Mouse (Mus musculus): ENCODE measurements at regions not wholly inside any gene's neighbourhood (a gene's known extent, or its start where the extent isn't known, plus 50 kb on each side); places are given as distances from the start of the nearest gene placed in this dataset.
A peak's percentile ranks its signal among the peaks of the same experiment; 100 is the strongest.
"Not testable (repeated sequence)": the region's sequence is repeated elsewhere in the genome, so short reads cannot be mapped to it uniquely, and the experiment has no call there.

GRCm38 (mm10) chr7:137674596-137674995, 237.2 kb downstream of the Glrx3 start:
- 67% methylated on average over 1 of the region's 1 CpGs for WGBS
- Histone ChIP-seq H3K9me3 (replicated peaks; ENCODE audit: control insufficient read depth, low read length) (no peaks in the 10 kb centered on the region), H3K36me3 (ENCODE audit: control insufficient read depth, insufficient read depth, low read length) (no peaks in the 10 kb centered on the region), H3K27ac (ENCODE audit: low read length) (no peak overlapping the region), H3K4me1 (ENCODE audit: control insufficient read depth, insufficient read depth, low read length) (no peaks in the 10 kb centered on the region), H3K4me3 (replicated peaks; ENCODE audit: low read length) (no peak overlapping the region), H3K4me2 (ENCODE audit: low read depth, low read length) (no peak overlapping the region), H3K9ac (ENCODE audit: low read length) (no peak overlapping the region), H3K27me3 (ENCODE audit: control insufficient read depth, insufficient read depth, low read length) (no peaks in the 10 kb centered on the region)
- ATAC-seq (ENCODE audit: insufficient read depth, low FRiP score) = no peak

DNA sequence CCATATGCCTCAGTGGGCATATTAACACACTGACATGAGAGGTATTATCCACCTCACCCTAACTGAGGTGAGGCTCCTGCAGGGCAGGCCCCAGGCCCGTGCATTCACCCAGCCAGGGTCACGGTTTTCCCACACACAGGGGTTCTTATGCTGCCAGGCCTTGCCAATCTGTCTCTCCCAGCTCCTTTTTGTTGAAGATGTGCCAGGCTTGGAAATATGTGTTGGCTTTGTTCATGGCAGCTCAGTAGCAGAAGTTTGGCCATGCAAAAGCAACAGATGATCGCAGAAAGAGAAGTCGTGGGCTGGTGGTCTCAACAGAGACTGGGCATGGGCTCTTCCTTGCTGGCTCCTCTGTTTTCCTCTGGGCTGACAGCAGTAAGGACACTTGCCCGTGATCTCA, 238.0 kb downstream of the Glrx3 start:
- Histone ChIP-seq H3K36me3 (ENCODE audit: control insufficient read depth, insufficient read depth, low read length) (no peaks in the 10 kb centered on the region), H3K27ac (ENCODE audit: low read length) (no peak overlapping the region), H3K4me1 (ENCODE audit: control insufficient read depth, insufficient read depth, low read length) (no peaks in the 10 kb centered on the region), H3K27me3 (ENCODE audit: control insufficient read depth, insufficient read depth, low read length) (no peaks in the 10 kb centered on the region), H3K9ac (ENCODE audit: low read length) (no peak overlapping the region), H3K4me2 (ENCODE audit: low read depth, low read length) (no peak overlapping the region), H3K4me3 (replicated peaks; ENCODE audit: low read length) (no peak overlapping the region), H3K9me3 (replicated peaks; ENCODE audit: control insufficient read depth, low read length) (no peaks in the 10 kb centered on the region)
- no peak for ATAC-seq (ENCODE audit: insufficient read depth, low FRiP score)
- 83% methylated on average over 5 of the region's 5 CpGs for WGBS

DNA sequence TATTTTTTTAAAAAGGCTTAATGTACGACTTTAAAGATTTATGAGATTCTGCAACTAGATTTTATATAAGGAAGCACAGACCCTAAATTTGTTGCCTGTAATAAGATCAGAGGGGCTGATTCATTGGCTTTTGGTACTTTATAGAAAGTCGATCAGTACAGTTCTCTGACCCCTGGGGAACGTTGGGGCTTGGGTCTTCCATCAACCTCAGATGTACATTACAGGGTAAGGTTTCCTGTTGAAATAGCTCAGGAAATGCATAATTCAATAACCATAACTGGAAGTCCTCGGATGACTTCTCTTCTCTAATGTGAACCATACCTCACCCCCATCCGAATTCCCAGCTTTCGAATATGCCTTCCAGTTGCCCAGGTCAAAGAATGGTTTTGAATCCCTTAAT, 247.4 kb downstream of the Glrx3 start:
- Histone ChIP-seq H3K27me3 (ENCODE audit: control insufficient read depth, insufficient read depth, low read length) (no peaks in the 10 kb centered on the region), H3K4me1 (ENCODE audit: control insufficient read depth, insufficient read depth, low read length) (no peaks in the 10 kb centered on the region), H3K4me3 (replicated peaks; ENCODE audit: low read length) (no peak overlapping the region), H3K9ac (ENCODE audit: low read length) (no peak overlapping the region), H3K9me3 (replicated peaks; ENCODE audit: control insufficient read depth, low read length) (no peaks in the 10 kb centered on the region), H3K27ac (ENCODE audit: low read length) (no peak overlapping the region), H3K36me3 (ENCODE audit: control insufficient read depth, insufficient read depth, low read length) (no peaks in the 10 kb centered on the region), H3K4me2 (ENCODE audit: low read depth, low read length) (no peak overlapping the region)
- 66% methylated on average over 6 of the region's 6 CpGs for WGBS
- ATAC-seq (ENCODE audit: insufficient read depth, low FRiP score) = no peak

- Histone ChIP-seq H3K27me3 (ENCODE audit: control insufficient read depth, insufficient read depth, low read length) (no peaks in the 10 kb centered on the region), H3K36me3 (ENCODE audit: control insufficient read depth, insufficient read depth, low read length) (no peaks in the 10 kb centered on the region), H3K4me2 (ENCODE audit: low read depth, low read length) (no peak overlapping the region), H3K9ac (ENCODE audit: low read length) (no peak overlapping the region), H3K27ac (ENCODE audit: low read length) (no peak overlapping the region), H3K4me1 (ENCODE audit: control insufficient read depth, insufficient read depth, low read length) (no peaks in the 10 kb centered on the region), H3K9me3 (replicated peaks; ENCODE audit: control insufficient read depth, low read length) (no peaks in the 10 kb centered on the region), H3K4me3 (replicated peaks; ENCODE audit: low read length) (no peak overlapping the region)
- no peak for ATAC-seq (ENCODE audit: insufficient read depth, low FRiP score)
- 61% methylated on average over 6 of the region's 6 CpGs for WGBS
Observed at GRCm38 (mm10) chr7:137685320-137685719, 247.9 kb downstream of the Glrx3 start.

GRCm38 (mm10) chr7:137696831-137697230, 259.4 kb downstream of the Glrx3 start:
- Histone ChIP-seq H3K4me1 (ENCODE audit: control insufficient read depth, insufficient read depth, low read length) (no peaks in the 10 kb centered on the region), H3K27ac (ENCODE audit: low read length) (no peak overlapping the region), H3K27me3 (ENCODE audit: control insufficient read depth, insufficient read depth, low read length) (no peaks in the 10 kb centered on the region), H3K36me3 (ENCODE audit: control insufficient read depth, insufficient read depth, low read length) (no peaks in the 10 kb centered on the region), H3K4me3 (replicated peaks; ENCODE audit: low read length) (no peak overlapping the region), H3K4me2 (ENCODE audit: low read depth, low read length) (no peak overlapping the region), H3K9ac (ENCODE audit: low read length) (no peak overlapping the region), H3K9me3 (replicated peaks; ENCODE audit: control insufficient read depth, low read length) (peaks cover 6% of the 10 kb centered on the region; the same call in 1 of the 2 replicates)
- no peak for ATAC-seq (ENCODE audit: insufficient read depth, low FRiP score)
- WGBS = 57% methylated on average over 5 of the region's 5 CpGs

GRCm38 (mm10) chr7:137698501-137698900, 261.1 kb downstream of the Glrx3 start:
- not testable (repeated sequence) for H3K9me3 ChIP-seq (replicated peaks; ENCODE audit: control insufficient read depth, low read length); H3K9ac ChIP-seq (ENCODE audit: low read length); H3K4me2 ChIP-seq (ENCODE audit: low read depth, low read length); H3K4me3 ChIP-seq (replicated peaks; ENCODE audit: low read length); H3K27ac ChIP-seq (ENCODE audit: low read length); H3K27me3 ChIP-seq (ENCODE audit: control insufficient read depth, insufficient read depth, low read length); H3K36me3 ChIP-seq (ENCODE audit: control insufficient read depth, insufficient read depth, low read length); H3K4me1 ChIP-seq (ENCODE audit: control insufficient read depth, insufficient read depth, low read length)
- peak; percentile 74; the same call in 1 of the 2 replicates for ATAC-seq (ENCODE audit: insufficient read depth, low FRiP score)
- WGBS = 47% methylated on average over 6 of the region's 6 CpGs

- no peak for ATAC-seq (ENCODE audit: insufficient read depth, low FRiP score)
- 47% methylated on average over 9 of the region's 9 CpGs for WGBS
Observed at GRCm38 (mm10) chr7:137712862-137713261, 275.4 kb downstream of the Glrx3 start.

DNA sequence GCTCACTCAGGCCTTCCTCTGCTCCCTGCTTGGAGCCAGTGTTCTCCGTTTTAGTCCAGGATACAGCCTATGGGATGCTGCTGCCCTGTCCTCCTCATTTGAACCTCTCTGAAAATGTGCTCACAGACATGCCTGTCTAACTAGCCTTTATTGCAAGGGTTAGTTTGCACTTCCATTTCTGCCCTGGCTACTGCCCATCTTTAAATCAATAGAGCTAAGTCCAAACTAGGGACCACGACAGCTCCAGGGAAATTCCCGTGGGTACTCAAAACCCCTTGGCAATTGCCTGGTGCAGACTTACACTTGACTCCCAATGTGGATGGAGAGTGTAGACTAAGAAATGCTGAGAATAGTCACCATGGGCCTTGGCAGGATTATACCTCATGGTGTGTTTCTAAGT, 276.4 kb downstream of the Glrx3 start:
- H3K36me3 ChIP-seq (ENCODE audit: control insufficient read depth, insufficient read depth, low read length) = no peaks in the 10 kb centered on the region

More at GRCm38 (mm10) chr7:137712862-137713261, 275.4 kb downstream of the Glrx3 start:
- Histone ChIP-seq H3K36me3 (ENCODE audit: control insufficient read depth, insufficient read depth, low read length) (no peaks in the 10 kb centered on the region), H3K27ac (ENCODE audit: low read length) (no peak overlapping the region), H3K4me1 (ENCODE audit: control insufficient read depth, insufficient read depth, low read length) (no peaks in the 10 kb centered on the region), H3K27me3 (ENCODE audit: control insufficient read depth, insufficient read depth, low read length) (no peaks in the 10 kb centered on the region), H3K4me2 (ENCODE audit: low read depth, low read length) (no peak overlapping the region), H3K4me3 (replicated peaks; ENCODE audit: low read length) (no peak overlapping the region), H3K9ac (ENCODE audit: low read length) (no peak overlapping the region), H3K9me3 (replicated peaks; ENCODE audit: control insufficient read depth, low read length) (no peaks in the 10 kb centered on the region)

DNA sequence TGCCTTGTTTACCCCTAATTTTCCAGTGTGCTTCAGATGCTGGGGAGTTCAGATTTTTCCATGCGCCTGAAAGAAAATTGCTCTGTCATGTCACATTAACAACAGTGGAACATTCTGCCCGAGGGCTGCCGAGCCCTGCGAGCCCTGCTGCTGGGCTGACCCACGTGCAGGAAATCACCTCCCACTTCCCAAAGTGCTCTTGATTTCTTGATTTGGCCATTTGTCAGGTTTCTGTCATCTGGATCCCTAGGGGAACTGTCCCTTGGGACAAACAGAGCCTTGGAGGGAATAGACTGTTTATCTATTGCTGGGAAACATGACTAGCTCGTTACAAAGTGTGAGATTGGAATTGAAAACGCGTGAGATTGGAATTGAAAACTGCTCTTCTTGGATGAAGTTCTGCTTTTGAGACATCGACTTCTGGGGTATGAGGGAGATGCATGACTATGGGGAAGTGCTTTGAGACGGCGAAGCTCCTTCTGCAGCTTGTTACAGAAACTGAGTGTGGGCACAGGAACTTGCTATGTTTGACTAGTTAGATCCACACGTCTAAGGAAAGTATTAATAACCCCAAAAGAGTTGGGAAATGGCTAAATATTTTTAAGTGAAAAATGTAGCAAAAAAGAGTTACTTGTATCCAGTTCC, 277.0 kb downstream of the Glrx3 start:
- no peak overlapping the region for H3K4me3 ChIP-seq (replicated peaks; ENCODE audit: low read length)
- no peaks in the 10 kb centered on the region for H3K36me3 ChIP-seq (ENCODE audit: control insufficient read depth, insufficient read depth, low read length)
- H3K4me1 ChIP-seq (ENCODE audit: control insufficient read depth, insufficient read depth, low read length) = no peaks in the 10 kb centered on the region
- no peaks in the 10 kb centered on the region for H3K9me3 ChIP-seq (replicated peaks; ENCODE audit: control insufficient read depth, low read length)
- H3K27me3 ChIP-seq (ENCODE audit: control insufficient read depth, insufficient read depth, low read length) = no peaks in the 10 kb centered on the region
- H3K4me2 ChIP-seq (ENCODE audit: low read depth, low read length) = no peak overlapping the region
- ATAC-seq (ENCODE audit: insufficient read depth, low FRiP score) = no peak
- H3K9ac ChIP-seq (ENCODE audit: low read length) = no peak overlapping the region
- WGBS = 37% methylated on average over 12 of the region's 12 CpGs
- no peak overlapping the region for H3K27ac ChIP-seq (ENCODE audit: low read length)

More for the DNA sequence above, 276.4 kb downstream of the Glrx3 start:
- Histone ChIP-seq H3K9me3 (replicated peaks; ENCODE audit: control insufficient read depth, low read length) (no peaks in the 10 kb centered on the region), H3K27ac (ENCODE audit: low read length) (no peak overlapping the region), H3K4me2 (ENCODE audit: low read depth, low read length) (no peak overlapping the region), H3K9ac (ENCODE audit: low read length) (no peak overlapping the region), H3K4me1 (ENCODE audit: control insufficient read depth, insufficient read depth, low read length) (no peaks in the 10 kb centered on the region), H3K4me3 (replicated peaks; ENCODE audit: low read length) (no peak overlapping the region), H3K27me3 (ENCODE audit: control insufficient read depth, insufficient read depth, low read length) (no peaks in the 10 kb centered on the region)
- whole genome bisulfite sequencing = 74% methylated on average over 3 of the region's 3 CpGs
- ATAC-seq (ENCODE audit: insufficient read depth, low FRiP score) = no peak
